Mouse (Mus musculus) adrenal gland, adult 18-20 months (tissue): ENCODE measurements around the gene Slc22a23. TPM values are rescaled to one million over a fixed set of nuclear protein-coding genes. Genes with fewer than 3 reads are reported as not detected.
A peak's percentile ranks its signal among the peaks of the same experiment; 100 is the strongest.

ENCODE experiments used
- DNase-seq, 2 experiments: peaks; one replicate each; pipeline ENCODE4 v3.0.0; 2021 to 2022; ENCODE audit warnings: low spot score in 2 of 2
- total RNA-seq, 2 experiments: library from RNA; stranded (reverse); gene quantifications; 1 replicate in 1 of 2; 2 replicates in 1 of 2; pipeline ENCODE4 v1.2.3; 2021

The Slc22a23 gene
- total RNA-seq, 2 experiments from 2014 or later = 7.1 to 10.3 TPM

GRCm38 (mm10) chr13:34146916-34147315 lies 198.1 kb downstream of the Slc22a23 start:
- DNase-seq = no peak

- DNase-seq = no peak
Measured at GRCm38 (mm10) chr13:34143389-34143788, 201.6 kb downstream of the Slc22a23 start.

GRCm38 (mm10) chr13:34136605-34137004 lies 208.4 kb downstream of the Slc22a23 start:
- no peak for DNase-seq

- no peak for DNase-seq
Measured at GRCm38 (mm10) chr13:34134276-34134675, 210.7 kb downstream of the Slc22a23 start.

GRCm38 (mm10) chr13:34133326-34134071 lies 211.5 kb downstream of the Slc22a23 start:
- no peak for DNase-seq

GRCm38 (mm10) chr13:34132875-34133274 lies 212.1 kb downstream of the Slc22a23 start:
- DNase-seq = no peak

- no peak for DNase-seq
Measured at GRCm38 (mm10) chr13:34132299-34132698, 212.7 kb downstream of the Slc22a23 start.

- no peak for DNase-seq
Measured at GRCm38 (mm10) chr13:34131708-34132060, 213.3 kb downstream of the Slc22a23 start.

- DNase-seq = no peak
Measured at GRCm38 (mm10) chr13:34131011-34131707, 213.8 kb downstream of the Slc22a23 start.

GRCm38 (mm10) chr13:34130226-34130731 lies 214.7 kb downstream of the Slc22a23 start, which contains the start of gene Tubb2b:
Tubb2b (minus strand) TSS chr13:34130466.
- peak; percentile 10 to 30 for DNase-seq

GRCm38 (mm10) chr13:34129485-34130225 lies 215.3 kb downstream of the Slc22a23 start:
- peak in 1 of 2 experiments; percentile 26 for DNase-seq

Other genes with a start within 250 kb of the Slc22a23 start
- gene Tubb2b, start 214.7 kb downstream of the Slc22a23 start, total RNA-seq = 1 to 10 TPM; 1.0 to 2.9 TPM
- 10 to 100 TPM; 30.3 to 35.0 TPM for gene Psmg4, start 182.2 kb downstream of the Slc22a23 start, total RNA-seq